Mouse (Mus musculus) liver, adult (tissue): ENCODE results near the gene Vps50.

Experiments
- GATA4 ChIP-seq: IDR thresholded peaks from 2 replicates; pipeline ENCODE4 v1.6.1; 2014; ENCODE audit warnings: mild to moderate bottlenecking, low read length; ENCODE audit not compliant: insufficient replicate concordance

The Vps50 gene

DNA sequence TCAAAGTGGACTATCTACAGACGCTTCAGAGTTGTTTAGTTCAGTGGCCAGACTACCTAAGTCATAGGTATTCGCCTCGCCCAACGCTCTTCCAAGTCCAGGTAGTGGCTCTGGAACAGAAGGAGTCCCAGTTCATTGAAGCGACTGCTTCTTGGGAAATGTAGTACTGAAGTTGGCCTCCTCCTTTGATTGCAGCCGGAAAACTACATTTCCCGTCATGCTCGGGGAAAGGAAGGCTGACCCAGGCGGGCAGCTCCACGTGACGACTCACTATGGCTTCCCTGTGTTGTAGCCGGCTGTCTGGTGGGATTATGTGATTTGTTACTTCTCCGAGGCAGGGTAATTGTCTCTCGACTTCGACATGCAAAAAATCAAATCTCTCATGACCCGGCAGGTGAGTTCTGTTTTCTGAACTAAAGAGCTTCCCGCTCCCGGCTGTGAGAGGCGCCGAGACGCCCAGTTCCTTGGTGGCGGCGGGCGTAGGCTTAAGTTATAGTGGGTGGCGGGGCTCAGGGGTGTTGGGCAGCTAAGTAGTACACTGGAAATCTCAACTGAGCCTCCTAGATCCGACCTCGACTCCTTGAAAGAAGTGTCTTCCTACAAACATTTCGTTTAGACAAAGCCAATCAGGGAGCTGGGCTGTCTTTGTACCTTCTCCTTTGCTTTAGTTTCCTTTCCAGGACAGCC, at the start of gene Vps50, which contains the start of gene Hepacam2:
Gene Vps50 (plus strand): TSS at position 221 of the 687 bp plus-strand sequence.
Gene Hepacam2 (minus strand): TSS at position 137 of the 687 bp plus-strand sequence.
- TF ChIP-seq GATA4: no peak

DNA sequence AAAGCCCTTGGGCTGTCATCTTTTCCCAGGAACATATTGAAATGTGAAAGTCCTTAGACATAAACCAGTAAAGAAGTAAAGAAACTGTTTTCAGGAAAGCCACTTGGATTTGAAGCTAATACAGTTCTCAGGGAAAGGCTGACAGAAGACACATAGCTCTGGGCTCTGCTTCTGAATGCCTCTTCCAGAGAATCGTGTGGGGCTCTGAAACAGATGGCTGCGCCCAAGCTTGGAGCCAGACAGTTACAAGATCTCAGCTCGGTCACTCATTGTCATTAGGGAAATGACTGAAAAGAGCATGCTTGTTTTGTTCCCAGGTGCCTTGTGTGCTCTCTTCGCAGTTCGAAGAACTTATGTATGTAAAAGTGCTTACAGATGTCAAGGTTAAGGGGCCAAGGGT, 43.8 kb upstream of the Vps50 start:
- TF ChIP-seq GATA4: no peak

DNA sequence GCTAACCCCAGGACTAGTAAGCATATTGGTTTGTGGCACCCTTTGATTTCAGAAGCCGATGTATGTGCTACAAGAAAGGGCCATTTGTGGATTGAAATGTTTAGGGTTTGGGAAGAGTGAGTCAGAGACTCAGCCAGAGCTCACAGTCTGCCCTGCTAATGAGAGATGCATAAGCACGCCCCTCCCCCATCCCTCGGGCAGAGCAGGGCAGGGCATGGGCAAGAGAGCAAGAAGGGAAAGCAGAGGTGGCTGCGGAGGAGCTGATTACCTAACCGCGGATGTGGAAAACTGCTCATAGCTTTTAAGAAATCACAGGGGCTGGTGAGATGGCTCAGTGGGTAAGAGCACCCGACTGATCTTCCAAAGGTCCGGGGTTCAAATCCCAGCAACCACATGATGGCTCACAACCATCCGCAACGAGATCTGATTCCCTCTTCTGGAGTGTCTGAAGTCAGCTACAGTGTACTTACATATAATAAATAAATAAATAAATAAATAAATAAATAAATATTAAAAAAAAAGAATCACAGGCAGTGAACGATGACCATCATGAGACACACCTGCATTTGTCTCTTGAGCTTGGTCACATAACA, 42.1 kb upstream of the Vps50 start:
- no peak for TF ChIP-seq GATA4

DNA sequence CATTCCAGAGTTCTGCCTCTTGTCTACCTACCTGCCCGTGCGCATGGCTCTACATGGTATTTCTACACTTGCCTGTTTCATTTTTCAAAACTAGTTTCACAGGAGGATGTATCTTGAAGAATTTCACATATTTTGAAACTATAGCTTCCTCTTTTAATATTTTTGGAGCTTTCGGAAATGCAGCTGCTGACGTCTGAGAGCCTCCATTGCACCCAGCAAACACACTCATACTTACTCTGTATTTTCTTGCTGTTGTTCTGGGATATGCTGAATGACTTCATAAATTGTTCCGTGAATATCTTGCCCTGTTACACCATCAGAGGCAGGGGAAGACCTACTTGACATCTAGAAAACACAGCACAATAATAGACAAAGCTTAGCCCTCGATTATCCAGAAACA, 35.2 kb upstream of the Vps50 start:
- no peak for TF ChIP-seq GATA4

DNA sequence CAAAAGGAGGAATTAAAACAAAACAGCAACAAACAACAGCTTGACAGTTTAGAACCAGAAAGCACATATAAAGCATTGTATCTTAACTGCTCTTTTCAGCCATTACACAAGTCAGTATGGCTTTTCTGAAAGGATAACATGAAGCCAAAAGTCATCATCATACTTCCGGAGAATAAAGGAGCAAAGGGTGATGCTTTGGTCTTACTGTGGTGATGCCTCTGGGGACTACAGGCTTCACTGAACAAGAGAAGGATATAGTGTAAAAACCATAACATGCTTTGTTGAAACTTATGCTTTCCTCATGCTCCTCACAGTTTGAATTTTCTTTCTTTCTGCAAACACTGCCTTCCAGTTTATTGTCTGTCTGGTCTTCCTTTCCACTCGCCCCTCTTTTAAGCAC, 34.6 kb upstream of the Vps50 start:
- no peak for TF ChIP-seq GATA4

DNA sequence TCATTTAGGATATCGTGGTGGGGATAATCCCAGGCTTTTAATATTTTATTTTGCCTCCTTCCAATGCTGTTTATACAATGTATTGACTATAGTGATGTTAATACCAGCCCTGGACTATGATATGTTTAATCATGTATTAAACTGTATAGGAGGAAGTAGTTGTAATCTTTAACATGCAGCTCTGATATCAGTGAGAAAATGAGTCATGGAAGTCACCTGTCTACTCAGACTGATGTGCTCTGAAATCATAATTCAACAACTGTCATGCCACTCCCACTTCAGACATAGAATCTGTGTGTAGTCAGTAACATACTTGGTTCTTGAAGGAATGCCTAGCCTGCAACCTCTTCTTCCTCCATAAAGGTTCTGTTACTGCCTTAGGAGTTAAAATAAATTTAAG, 29.6 kb upstream of the Vps50 start:
- no peak for TF ChIP-seq GATA4

DNA sequence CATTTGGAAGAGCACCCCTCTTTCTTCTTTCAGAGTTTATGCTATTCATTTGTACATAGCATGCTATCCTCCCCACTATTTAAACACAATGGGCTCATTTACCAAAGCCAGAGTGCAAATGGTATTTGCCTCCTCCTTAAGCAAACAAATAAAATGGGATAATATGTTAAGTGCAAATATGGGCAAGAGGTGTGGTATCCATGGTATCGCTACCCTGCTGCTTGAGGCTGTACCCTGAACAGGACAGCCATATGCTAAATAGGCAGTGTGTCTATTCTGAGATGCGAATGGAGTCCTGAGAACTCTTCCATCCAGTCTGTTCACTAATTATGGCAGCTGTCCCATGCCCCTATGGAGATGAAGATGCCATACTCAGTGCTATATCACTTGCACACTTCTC, 27.5 kb upstream of the Vps50 start:
- no peak for TF ChIP-seq GATA4

DNA sequence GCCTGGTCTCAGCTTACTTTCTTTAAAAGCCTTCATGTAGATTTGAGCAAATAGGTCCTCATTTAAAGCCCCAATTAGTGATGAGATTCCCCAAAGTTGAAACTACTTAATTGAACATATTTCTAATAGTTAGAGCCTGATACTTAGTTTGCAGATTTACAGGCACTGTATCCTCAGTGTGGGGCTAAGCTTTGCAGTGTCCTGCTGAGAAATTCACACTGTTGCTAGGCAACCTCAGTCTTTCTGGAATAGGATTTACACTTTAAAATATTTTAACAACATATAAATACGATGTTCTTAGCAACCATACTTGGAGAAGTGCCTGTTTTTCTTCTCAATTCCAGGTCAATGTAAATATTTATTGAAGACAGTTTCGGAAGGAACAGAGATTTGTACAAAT, 21.9 kb upstream of the Vps50 start:
- no peak for TF ChIP-seq GATA4

DNA sequence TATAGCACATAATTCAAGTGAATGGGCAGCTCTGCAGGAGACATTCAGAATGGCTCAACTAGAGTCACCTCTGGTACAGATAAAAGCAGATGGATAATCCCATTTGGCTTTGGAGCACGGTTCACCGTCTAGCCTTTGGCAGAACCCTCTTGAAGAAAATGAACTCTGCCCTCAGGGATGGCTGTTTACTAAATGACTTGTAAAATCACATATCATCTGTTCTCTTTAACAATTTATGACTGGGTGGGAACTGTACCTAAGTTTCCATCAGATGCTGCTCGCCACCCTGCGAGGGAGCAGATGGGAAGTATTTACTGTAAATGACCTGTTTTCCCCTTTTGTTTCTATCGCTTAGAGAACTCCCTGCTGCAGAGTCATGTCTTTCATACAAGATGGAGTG, 18.3 kb upstream of the Vps50 start:
- TF ChIP-seq GATA4: no peak

DNA sequence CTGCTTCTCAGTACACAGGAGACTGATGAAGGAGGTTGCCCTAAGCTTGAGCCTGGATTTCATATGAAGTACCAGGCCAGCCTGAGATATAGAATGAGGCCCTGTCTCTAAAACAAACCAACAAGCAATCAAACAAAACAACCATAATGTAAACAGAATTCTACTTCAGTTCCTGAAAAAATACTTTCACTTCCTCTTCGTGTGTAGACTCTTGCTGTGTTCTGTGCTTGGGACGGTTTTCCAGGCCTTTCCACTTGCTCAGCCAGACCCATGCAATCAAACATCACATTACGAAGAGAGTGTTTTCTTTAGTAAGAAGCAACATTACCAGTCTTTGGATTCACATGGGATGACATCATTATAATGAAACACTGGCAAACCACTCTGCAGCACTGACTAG, 16.5 kb upstream of the Vps50 start:
- TF ChIP-seq GATA4: no peak

DNA sequence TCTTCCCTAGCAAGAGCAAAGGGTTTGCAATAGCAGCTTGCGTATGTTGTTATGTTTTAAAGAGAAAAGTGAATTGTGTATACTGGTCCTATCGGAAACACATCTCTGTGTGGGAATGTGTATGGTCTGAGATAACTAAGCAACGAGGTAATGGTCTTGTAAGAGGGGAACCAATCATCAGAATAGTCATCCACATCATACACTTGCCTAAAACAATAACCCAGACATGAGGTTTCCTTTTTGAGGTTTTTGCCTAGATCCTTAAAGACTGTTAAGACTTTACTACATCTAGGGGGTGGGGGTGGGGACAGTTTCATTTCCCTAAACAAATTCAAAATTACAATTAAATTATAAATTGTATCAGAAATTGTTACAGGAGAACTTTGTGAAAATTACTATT, 13.0 kb upstream of the Vps50 start:
- TF ChIP-seq GATA4: no peak

DNA sequence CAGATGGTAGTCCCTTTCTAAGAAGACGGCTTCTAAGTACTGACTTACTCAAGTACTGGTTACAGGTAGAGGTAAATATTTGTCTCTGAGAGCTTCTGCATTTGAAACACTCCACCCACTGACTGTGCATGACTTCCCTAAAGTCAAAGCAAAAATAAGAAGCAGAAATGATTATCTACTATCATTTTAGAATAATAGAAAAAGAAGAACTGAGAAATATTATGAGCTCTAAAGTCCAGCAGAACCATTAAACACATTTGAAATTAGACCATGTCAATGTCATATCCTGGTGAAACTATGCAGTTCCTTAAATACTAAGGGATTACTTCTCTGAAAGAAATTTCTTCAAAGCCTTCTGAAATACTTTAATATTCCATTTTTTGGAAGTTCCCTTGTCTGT, 10.8 kb upstream of the Vps50 start:
- no peak for TF ChIP-seq GATA4

DNA sequence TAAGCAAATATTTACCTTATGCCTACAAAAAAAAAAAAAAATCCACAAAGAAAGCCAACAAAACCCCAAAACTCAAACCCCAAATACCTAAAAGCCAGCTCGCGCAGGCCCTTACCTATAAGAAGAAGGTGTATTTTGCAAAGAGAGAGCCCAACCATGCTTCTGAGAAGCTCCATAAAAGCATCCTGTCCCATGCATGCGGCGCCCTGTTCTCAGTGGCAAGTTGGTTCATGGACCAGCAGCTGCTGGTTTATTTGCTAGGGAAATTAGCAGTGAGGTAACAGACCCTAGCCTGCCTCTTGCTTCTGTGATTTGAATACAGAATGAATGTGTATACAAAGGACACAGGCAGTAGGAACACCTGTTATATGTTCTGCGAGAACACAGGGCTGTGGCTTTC, 3.9 kb upstream of the Vps50 start:
- TF ChIP-seq GATA4: no peak

DNA sequence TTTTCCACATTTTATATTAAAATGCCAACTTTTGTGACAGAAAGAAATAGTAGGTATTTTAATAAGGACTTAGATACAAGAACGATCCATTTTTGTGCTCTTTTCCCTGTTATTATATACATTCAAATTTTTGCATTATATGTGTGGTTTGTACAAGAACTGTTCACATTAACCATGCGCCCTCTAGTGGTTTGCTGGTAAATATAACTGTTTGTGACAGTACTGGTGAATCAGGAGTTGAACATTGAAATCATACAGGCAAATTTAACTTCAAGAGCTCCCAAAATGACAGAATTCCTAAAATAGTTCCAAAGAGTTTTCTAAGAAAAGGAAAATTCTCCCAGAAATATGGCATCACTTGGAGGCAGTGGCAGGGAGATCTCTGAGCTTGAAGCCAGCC, 2.0 kb upstream of the Vps50 start:
- no peak for TF ChIP-seq GATA4

DNA sequence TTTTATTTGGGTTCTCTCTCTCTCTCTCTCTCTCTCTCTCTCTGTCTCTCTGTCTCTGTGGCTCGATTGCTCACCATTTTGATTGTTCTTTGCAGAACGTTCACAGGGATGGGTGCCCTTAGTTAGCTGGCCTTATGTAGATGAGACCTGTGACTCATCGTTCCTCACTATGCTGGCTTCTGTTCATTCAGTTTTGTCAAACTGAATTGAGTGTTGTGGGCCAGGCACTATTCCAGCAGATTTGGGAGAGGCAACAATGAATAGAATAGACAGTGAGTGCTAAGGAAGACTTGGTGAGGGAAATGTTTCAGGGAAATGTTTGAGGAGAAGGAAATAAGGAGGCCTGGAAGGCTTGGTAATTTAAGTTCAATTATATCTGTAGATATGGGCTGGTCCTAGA, 2.1 kb downstream of the Vps50 start:
- no peak for TF ChIP-seq GATA4

DNA sequence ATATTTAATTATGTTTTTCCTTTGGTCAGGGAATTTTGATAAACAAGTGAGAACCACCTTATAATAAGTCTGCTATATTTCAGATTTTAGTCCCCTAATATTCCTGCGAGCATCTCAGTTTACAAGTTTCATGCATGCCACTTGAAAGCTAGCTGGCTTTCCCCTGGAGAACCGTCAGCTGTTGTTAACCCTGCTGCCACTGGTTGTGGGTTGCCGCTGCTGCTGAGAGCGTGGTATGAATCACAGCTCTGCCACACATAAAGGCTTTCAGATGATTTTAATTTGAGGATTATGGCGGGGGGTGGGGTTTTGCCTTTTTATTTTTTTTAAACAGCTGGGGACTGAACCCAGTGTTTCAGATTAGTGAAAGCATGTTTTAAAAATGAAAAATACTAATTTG, 7.1 kb downstream of the Vps50 start:
- no peak for TF ChIP-seq GATA4

DNA sequence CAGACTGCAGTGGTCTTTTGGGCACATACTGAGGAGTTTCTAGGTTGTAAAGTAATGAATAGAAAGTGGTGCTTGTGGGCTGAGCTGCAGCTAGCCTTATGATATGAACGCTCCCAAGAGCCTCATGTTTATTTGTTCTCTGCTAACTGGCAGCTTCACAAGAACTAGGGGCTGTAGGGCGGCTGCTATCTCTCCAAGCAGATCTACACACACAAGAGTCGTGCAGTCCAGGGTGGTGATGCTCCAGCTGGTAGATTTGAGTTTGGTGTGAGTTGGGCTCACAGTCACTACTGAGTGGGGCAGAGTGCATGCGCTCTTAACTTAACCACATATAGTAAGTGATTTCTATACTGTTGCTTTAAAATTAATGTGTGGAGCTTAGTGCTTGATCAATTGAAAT, 8.9 kb downstream of the Vps50 start:
- no peak for TF ChIP-seq GATA4

DNA sequence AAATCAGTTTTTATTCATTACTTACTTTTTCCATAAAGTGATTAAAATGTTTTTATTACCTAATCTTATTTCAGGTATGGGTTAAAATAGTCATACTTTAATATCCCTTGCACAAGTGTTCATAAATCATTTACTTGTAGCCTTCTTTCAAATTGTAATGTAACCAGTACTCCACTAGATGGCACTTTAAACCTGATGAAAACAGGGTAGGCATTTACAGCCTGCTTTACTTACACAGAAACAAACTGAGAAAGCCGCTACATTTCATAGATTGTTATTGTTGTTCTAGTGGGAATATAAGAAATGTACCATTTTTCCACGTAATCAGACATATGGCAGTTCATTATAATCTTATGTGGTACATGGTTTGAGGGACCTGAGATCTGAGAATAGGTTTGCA, 11.6 kb downstream of the Vps50 start:
- no peak for TF ChIP-seq GATA4

DNA sequence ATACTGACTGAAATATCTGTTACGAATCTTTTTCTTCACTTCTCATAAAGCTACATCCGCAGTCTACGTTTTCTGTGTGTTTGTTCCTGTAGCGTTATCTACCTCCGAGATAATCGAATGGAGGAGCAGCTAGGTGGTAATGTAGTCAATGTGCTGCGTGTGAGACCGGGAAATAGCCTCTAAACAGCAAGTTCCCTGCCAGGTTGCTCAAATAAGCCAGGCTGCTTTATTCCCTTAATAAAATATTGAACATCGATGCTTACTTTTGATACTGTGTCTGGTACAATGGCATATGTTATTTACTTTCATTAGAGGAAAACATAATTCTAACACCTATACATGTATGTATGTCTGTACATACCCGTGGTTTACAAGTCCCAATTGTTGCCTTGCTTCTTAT, 12.9 kb downstream of the Vps50 start:
- no peak for TF ChIP-seq GATA4
